Mouse (Mus musculus) CH12.LX (cell line): Measurements from ENCODE around the gene Zfp385c.
"Not testable (repeated sequence)": the region's sequence is repeated elsewhere in the genome, so short reads cannot be mapped to it uniquely, and the experiment has no call there.

ENCODE experiments used
- BHLHE40 ChIP-seq: IDR thresholded peaks from 2 replicates; pipeline ENCODE4 v1.6.1; 2011; ENCODE audit warnings: mild to moderate bottlenecking, low read depth, low read length, improper control_type of control experiment
- CTCF ChIP-seq, 2 experiments: IDR thresholded peaks in 1 of 2; conservative IDR thresholded peaks in 1 of 2; 2 replicates each; pipeline ENCODE4 v1.5.1; 2011 to 2012; ENCODE audit warnings: low read depth in 2 of 2, low read length in 2 of 2, improper control_type of control experiment in 1 of 2, inconsistent platforms in 1 of 2, mild to moderate bottlenecking in 1 of 2, moderate library complexity in 1 of 2
- NELFE ChIP-seq: IDR thresholded peaks from 2 replicates; pipeline ENCODE4 v1.6.1; 2011; ENCODE audit warnings: low read depth, low read length, improper control_type of control experiment
- POLR2A ChIP-seq: IDR thresholded peaks from 2 replicates; pipeline ENCODE4 v1.6.1; 2011; ENCODE audit warnings: low read depth, mild to moderate bottlenecking, improper control_type of control experiment, low read length
- RAD21 ChIP-seq: IDR thresholded peaks from 2 replicates; pipeline ENCODE4 v1.6.1; 2011; ENCODE audit warnings: low read depth, mild to moderate bottlenecking, low read length, improper control_type of control experiment, moderate library complexity

DNA sequence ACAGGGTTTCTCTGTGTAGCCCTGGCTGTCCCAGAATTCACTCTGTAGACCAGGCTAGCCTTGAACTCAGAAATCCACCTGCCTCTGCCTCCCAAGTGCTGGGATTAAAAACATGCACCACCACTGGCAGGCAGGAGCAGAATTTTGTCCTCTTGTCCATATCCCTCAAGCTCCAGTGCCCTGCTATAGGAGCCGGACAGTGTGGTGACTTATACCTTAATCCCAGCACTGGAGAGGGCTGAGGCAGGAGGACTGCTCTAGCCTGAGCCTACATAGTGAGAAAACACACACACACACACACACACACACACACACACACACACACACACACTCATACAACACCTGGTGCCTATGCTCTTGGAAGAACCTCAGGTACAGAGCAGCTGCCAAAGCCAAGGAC is 109.8 kb downstream of the Zfp385c start:
- not testable (repeated sequence) for TF ChIP-seq RAD21; BHLHE40; CTCF (conservative IDR thresholded peaks at IDR 0.05 in 1 of 2, IDR thresholded peaks at IDR 0.05 in 1 of 2; ENCODE audit: low read depth in 2 of 2, low read length in 2 of 2); NELFE; POLR2A
